Comparison of ENCODE assay signal across 30 mouse cellular contexts in genomic region chr17:37063686-37064495, GRCm38 (mm10). TPM values are rescaled to one million over a fixed set of nuclear protein-coding genes. Genes with fewer than 3 reads are reported as not detected.
DNase-seq lines count a peak whose midpoint lies in the region; ATAC-seq and TF ChIP-seq lines count a peak whose summit lies in the region.
"Had no signal": no experiment of that assay in that cellular context is flagged by ENCODE, and none has a peak within 500 bp of the region (broad histone marks: within the 10 kb centered on the region; RNA-seq: fewer than 3 reads in every experiment).

No protein-coding gene starts in this region.

- intact Hi-C loops in left cerebral cortex, adult 2 months (cut with DNase I): no loop called here

- no peak overlapping the region for H3K4me2 ChIP-seq in forebrain, postnatal 0 days (ENCODE audit: low read depth)
- H3K4me2 ChIP-seq: hindbrain, embryonic 14.5 days had no signal

- H3K27ac ChIP-seq in left cerebral cortex, adult 2 months: peak overlapping the region; percentile 80; the same call in 1 of the 2 replicates
- H3K27ac ChIP-seq in forebrain, postnatal 0 days (ENCODE audit: low read depth, low read length): no peak overlapping the region
- H3K27ac ChIP-seq: hindbrain, embryonic 14.5 days; limb, embryonic 10.5 days had no signal

- H3K27me3 ChIP-seq in forebrain, postnatal 0 days (ENCODE audit: insufficient read depth, low read length): no peaks in the 10 kb centered on the region

- peak; percentile 15; the same call in 1 of the 2 replicates for ATAC-seq in forebrain, postnatal 0 days
- ATAC-seq in cerebellum, adult (ENCODE audit: insufficient number of reproducible peaks, low FRiP score, low TSS enrichment): no peak
- ATAC-seq: liver, postnatal 0 days had no signal

- TF ChIP-seq CTCF in left cerebral cortex, adult 2 months (IDR thresholded peaks at IDR 0.05): no peak
- no peak for TF ChIP-seq CTCF in forebrain, postnatal 0 days (IDR thresholded peaks at IDR 0.05; ENCODE audit: low read depth)

- no peak overlapping the region for H3K4me3 ChIP-seq in left cerebral cortex, adult 2 months
- no peak overlapping the region for H3K4me3 ChIP-seq in forebrain, postnatal 0 days (ENCODE audit: low read depth, low read length)
- H3K4me3 ChIP-seq: limb, embryonic 10.5 days; myocyte had no signal

- H3K9ac ChIP-seq in forebrain, postnatal 0 days: no peak overlapping the region
- H3K9ac ChIP-seq: hindbrain, embryonic 14.5 days; liver, postnatal 0 days had no signal

- peaks cover 74% of the 10 kb centered on the region for H3K36me3 ChIP-seq in forebrain, postnatal 0 days (ENCODE audit: insufficient read depth)

- 40% methylated on average over 11 of the region's 11 CpGs for WGBS in forebrain, postnatal 0 days

- no peaks in the 10 kb centered on the region for H3K4me1 ChIP-seq in forebrain, postnatal 0 days (ENCODE audit: insufficient read depth)
- H3K4me1 ChIP-seq: limb, embryonic 10.5 days had no signal

- H3K9me3 ChIP-seq in forebrain, postnatal 0 days (ENCODE audit: low read length): no peaks in the 10 kb centered on the region
- H3K9me3 ChIP-seq: limb, embryonic 10.5 days had no signal

- no peak for DNase-seq in left cerebral cortex, adult 2 months (ENCODE audit: extremely low spot score in 1 of 2, low spot score in 2 of 2)
- no peak for DNase-seq in left cerebral cortex, adult 18-20 months (ENCODE audit: low spot score in 2 of 2)
- peak; percentile 67 to 70 for DNase-seq in right cerebral cortex, postnatal 10 days (ENCODE audit: low spot score in 2 of 2)
- DNase-seq in right cerebral cortex, adult 2 months (ENCODE audit: low spot score in 2 of 2): no peak
- DNase-seq in forebrain, postnatal 0 days: no peak
- DNase-seq in cerebellum, adult 9-10 months: no peak
- DNase-seq: adrenal gland, adult 8-10 months; cerebellum, adult 11-12 months; cerebellum, postnatal 36 days; gastrocnemius, postnatal 14 days; heart, adult 18-20 months; heart, postnatal 36 days; kidney, adult 8-10 months; kidney, postnatal 14 days; liver, postnatal 0 days had no signal

RNA-seq across cellular contexts. Expression of gene Gabbr1, which starts 18.1 kb away (rescaled TPM):
- total RNA-seq in left cerebral cortex, adult 2 months (2021): 100 to 1,000 TPM; 687 to 720 TPM
- total RNA-seq in left cerebral cortex, adult 18-20 months (2021): 100 to 1,000 TPM; 685 to 702 TPM
- total RNA-seq in forebrain, postnatal 0 days (2014; rRNA removed): 353 and 416 TPM in 2 replicates
- 58.1 and 80.1 TPM in 2 replicates for polyA plus RNA-seq in forebrain, postnatal 0 days (2015; fragmentation: Nextera tagmentation; extraction: Ambion mirVana)

RNA-seq across cellular contexts. Expression of gene Olfr90, which starts 24.4 kb away (rescaled TPM):
- total RNA-seq in left cerebral cortex, adult 2 months (2021): under 1 TPM in 1 of 2 experiments, not detected in 1; 0.12 TPM
- not detected for total RNA-seq in left cerebral cortex, adult 18-20 months (2021)
- total RNA-seq in forebrain, postnatal 0 days (2014; rRNA removed): not detected in 2 replicates
- not detected in 2 replicates for polyA plus RNA-seq in forebrain, postnatal 0 days (2015; fragmentation: Nextera tagmentation; extraction: Ambion mirVana)
- total RNA-seq: adrenal gland, adult 8-10 months; gastrocnemius, postnatal 14 days; heart, adult 18-20 months; heart, postnatal 36 days; layer of hippocampus, adult 8-10 months; left cerebral cortex, adult 8-10 months; liver, adult 2 months; megakaryocyte-erythroid progenitor cell, adult 5-6 weeks had no signal
- polyA plus RNA-seq: C2C12; heart, embryonic 14.5 days; hindbrain, embryonic 14.5 days; intestine, embryonic 14.5 days; liver, adult 2 months; liver, postnatal 0 days; myocyte; stomach, embryonic 16.5 days; thymus, postnatal 0 days; urinary bladder, adult 2 months had no signal

RNA-seq across cellular contexts. Expression of gene Olfr91, which starts 34.2 kb away (rescaled TPM):
- not detected for total RNA-seq in left cerebral cortex, adult 2 months (2021)
- not detected for total RNA-seq in left cerebral cortex, adult 18-20 months (2021)
- not detected in 2 replicates for total RNA-seq in forebrain, postnatal 0 days (2014; rRNA removed)
- polyA plus RNA-seq in forebrain, postnatal 0 days (2015; fragmentation: Nextera tagmentation; extraction: Ambion mirVana): not detected in 2 replicates
- total RNA-seq: adrenal gland, adult 8-10 months; gastrocnemius, postnatal 14 days; heart, adult 18-20 months; heart, postnatal 36 days; layer of hippocampus, adult 8-10 months; left cerebral cortex, adult 8-10 months; liver, adult 2 months; megakaryocyte-erythroid progenitor cell, adult 5-6 weeks had no signal
- polyA plus RNA-seq: C2C12; heart, embryonic 14.5 days; hindbrain, embryonic 14.5 days; intestine, embryonic 14.5 days; limb, embryonic 10.5 days; liver, adult 2 months; liver, postnatal 0 days; myocyte; stomach, embryonic 16.5 days; thymus, postnatal 0 days; urinary bladder, adult 2 months had no signal

RNA-seq across cellular contexts. Expression of gene Mog, which starts 40.7 kb away (rescaled TPM):
- total RNA-seq in left cerebral cortex, adult 2 months (2021): 10 to 100 TPM; 29.1 to 29.2 TPM
- 10 to 100 TPM; 21.3 to 24.8 TPM for total RNA-seq in left cerebral cortex, adult 18-20 months (2021)
- not detected in 2 replicates for total RNA-seq in forebrain, postnatal 0 days (2014; rRNA removed)
- 0.53 and 1.1 TPM in 2 replicates for polyA plus RNA-seq in forebrain, postnatal 0 days (2015; fragmentation: Nextera tagmentation; extraction: Ambion mirVana)
- total RNA-seq: adrenal gland, adult 8-10 months; gastrocnemius, postnatal 14 days; heart, adult 18-20 months; heart, postnatal 36 days; liver, adult 2 months; megakaryocyte-erythroid progenitor cell, adult 5-6 weeks had no signal
- polyA plus RNA-seq: heart, embryonic 14.5 days; liver, adult 2 months; liver, postnatal 0 days; stomach, embryonic 16.5 days; thymus, postnatal 0 days had no signal

RNA-seq across cellular contexts. Expression of gene Olfr92, which starts 56.0 kb away (rescaled TPM):
- total RNA-seq in left cerebral cortex, adult 2 months (2021): not detected
- not detected for total RNA-seq in left cerebral cortex, adult 18-20 months (2021)
- total RNA-seq in forebrain, postnatal 0 days (2014; rRNA removed): not detected in 2 replicates
- not detected in 2 replicates for polyA plus RNA-seq in forebrain, postnatal 0 days (2015; fragmentation: Nextera tagmentation; extraction: Ambion mirVana)
- total RNA-seq: adrenal gland, adult 8-10 months; gastrocnemius, postnatal 14 days; heart, adult 18-20 months; heart, postnatal 36 days; layer of hippocampus, adult 8-10 months; left cerebral cortex, adult 8-10 months; liver, adult 2 months; megakaryocyte-erythroid progenitor cell, adult 5-6 weeks had no signal
- polyA plus RNA-seq: C2C12; heart, embryonic 14.5 days; hindbrain, embryonic 14.5 days; intestine, embryonic 14.5 days; limb, embryonic 10.5 days; liver, adult 2 months; liver, postnatal 0 days; myocyte; neural tube, embryonic 14.5 days; stomach, embryonic 16.5 days; thymus, postnatal 0 days; urinary bladder, adult 2 months had no signal

Comparison
In these comparisons a context has a peak if more than half of its experiments do, and no peak if none do; other contexts are left out.
1. DNase-seq: peak in right cerebral cortex, postnatal 10 days (2 of 2); none in left cerebral cortex, adult 2 months (0 of 2), left cerebral cortex, adult 18-20 months (0 of 2), right cerebral cortex, adult 2 months (0 of 2), forebrain, postnatal 0 days (single experiment) and cerebellum, adult 9-10 months (single experiment).